Mouse (Mus musculus) adrenal gland, adult 2 months (tissue): ENCODE measurements around the gene Col4a2. TPM values are rescaled to one million over a fixed set of nuclear protein-coding genes. Genes with fewer than 3 reads are reported as not detected.
A peak's percentile ranks its signal among the peaks of the same experiment; 100 is the strongest.

Experiments used
- DNase-seq: peaks from one replicate; pipeline ENCODE4 v3.0.0; 2021
- polyA plus RNA-seq: library from polyadenylated mRNA; depleted of rRNA; stranded (reverse); fragments of >200 nt; gene quantifications from 2 replicates; pipeline ENCODE4 v1.2.3, GENCODE M21; 2012
- total RNA-seq, 2 experiments: library from RNA; stranded (reverse); gene quantifications; 2 replicates each; pipeline ENCODE4 v1.2.3; 2021

Gene Col4a2
- total and polyA plus RNA-seq, 3 experiments, result 115 to 193 (median 127) TPM

- no peak for DNase-seq
Measured at GRCm38 (mm10) chr8:11357921-11358436, 45.4 kb downstream of the Col4a2 start.

- no peak for DNase-seq
Measured at GRCm38 (mm10) chr8:11359846-11360245, 47.2 kb downstream of the Col4a2 start.

GRCm38 (mm10) chr8:11361546-11362277 is 49.1 kb downstream of the Col4a2 start:
- DNase-seq, result no peak

GRCm38 (mm10) chr8:11362278-11363214 is 49.9 kb downstream of the Col4a2 start:
- no peak for DNase-seq

GRCm38 (mm10) chr8:11363340-11364126 is 50.9 kb downstream of the Col4a2 start:
- peak; percentile 80 for DNase-seq

- peak; percentile 66 for DNase-seq
Measured at GRCm38 (mm10) chr8:11366251-11366650, 53.6 kb downstream of the Col4a2 start.

GRCm38 (mm10) chr8:11366741-11367140 is 54.1 kb downstream of the Col4a2 start:
- no peak for DNase-seq

GRCm38 (mm10) chr8:11367670-11368069 is 55.1 kb downstream of the Col4a2 start:
- no peak for DNase-seq

- DNase-seq, result peak; percentile 54
Measured at GRCm38 (mm10) chr8:11369526-11370203, 57.1 kb downstream of the Col4a2 start.

- no peak for DNase-seq
Measured at GRCm38 (mm10) chr8:11371347-11371746, 58.7 kb downstream of the Col4a2 start.

- DNase-seq, result peak; percentile 48
Measured at GRCm38 (mm10) chr8:11372080-11372479, 59.5 kb downstream of the Col4a2 start.

GRCm38 (mm10) chr8:11373643-11374325 is 61.2 kb downstream of the Col4a2 start:
- DNase-seq, result no peak

GRCm38 (mm10) chr8:11374326-11375076 is 61.9 kb downstream of the Col4a2 start:
- DNase-seq, result no peak

GRCm38 (mm10) chr8:11375749-11376438 is 63.3 kb downstream of the Col4a2 start:
- peak; percentile 81 for DNase-seq

- DNase-seq, result no peak
Measured at GRCm38 (mm10) chr8:11377391-11378210, 65.0 kb downstream of the Col4a2 start.

GRCm38 (mm10) chr8:11379590-11379989 is 67.0 kb downstream of the Col4a2 start:
- DNase-seq, result no peak

- DNase-seq, result no peak
Measured at GRCm38 (mm10) chr8:11381544-11381943, 68.9 kb downstream of the Col4a2 start.

- peak; percentile 92 for DNase-seq
Measured at GRCm38 (mm10) chr8:11382059-11382810, 69.6 kb downstream of the Col4a2 start.
